Mouse (Mus musculus): ENCODE measurements around the gene Lrrc74a. TPM values are rescaled to one million over a fixed set of nuclear protein-coding genes. Genes with fewer than 3 reads are reported as not detected.

The Lrrc74a gene
- polyA plus RNA-seq, 1 experiment from 2014 or later, result not detected

- Histone ChIP-seq H3K4me1 (replicated peaks; ENCODE audit: control insufficient read depth, insufficient read depth, low read length) (no peaks in the 10 kb centered on the region; the same call in 1 of the 2 replicates), H3K27ac (no peak overlapping the region), H3K9ac (no peak overlapping the region), H3K27me3 (ENCODE audit: control insufficient read depth, insufficient read depth, low read length) (no peaks in the 10 kb centered on the region), H3K9me3 (ENCODE audit: control insufficient read depth, low read length) (no peaks in the 10 kb centered on the region), H3K36me3 (replicated peaks; ENCODE audit: control insufficient read depth, insufficient read depth) (no peaks in the 10 kb centered on the region), H3K4me3 (replicated peaks; ENCODE audit: low read length) (no peak overlapping the region), H3K4me2 (replicated peaks) (no peak overlapping the region)
- DNase-seq (ENCODE audit: low spot score), result no peak
- ATAC-seq (ENCODE audit: low FRiP score), result no peak
- WGBS, result 84% methylated on average over 6 of the region's 6 CpGs
Observed at GRCm38 (mm10) chr12:86764060-86764459, 29.9 kb downstream of the Lrrc74a start.

- no peak overlapping the region for H3K27ac ChIP-seq
- WGBS, result 89% methylated on average over 8 of the region's 8 CpGs
- H3K36me3 ChIP-seq (replicated peaks; ENCODE audit: control insufficient read depth, insufficient read depth), result no peaks in the 10 kb centered on the region
- H3K9ac ChIP-seq, result no peak overlapping the region
- no peak overlapping the region for H3K4me2 ChIP-seq (replicated peaks)
- no peak overlapping the region for H3K4me3 ChIP-seq (replicated peaks; ENCODE audit: low read length)
- ATAC-seq (ENCODE audit: low FRiP score), result no peak
- H3K4me1 ChIP-seq (replicated peaks; ENCODE audit: control insufficient read depth, insufficient read depth, low read length), result peaks cover 12% of the 10 kb centered on the region
- H3K27me3 ChIP-seq (ENCODE audit: control insufficient read depth, insufficient read depth, low read length), result no peaks in the 10 kb centered on the region
- H3K9me3 ChIP-seq (ENCODE audit: control insufficient read depth, low read length), result no peaks in the 10 kb centered on the region
- no peak for DNase-seq (ENCODE audit: low spot score)
Observed at GRCm38 (mm10) chr12:86766467-86766866, 32.3 kb downstream of the Lrrc74a start.

DNA sequence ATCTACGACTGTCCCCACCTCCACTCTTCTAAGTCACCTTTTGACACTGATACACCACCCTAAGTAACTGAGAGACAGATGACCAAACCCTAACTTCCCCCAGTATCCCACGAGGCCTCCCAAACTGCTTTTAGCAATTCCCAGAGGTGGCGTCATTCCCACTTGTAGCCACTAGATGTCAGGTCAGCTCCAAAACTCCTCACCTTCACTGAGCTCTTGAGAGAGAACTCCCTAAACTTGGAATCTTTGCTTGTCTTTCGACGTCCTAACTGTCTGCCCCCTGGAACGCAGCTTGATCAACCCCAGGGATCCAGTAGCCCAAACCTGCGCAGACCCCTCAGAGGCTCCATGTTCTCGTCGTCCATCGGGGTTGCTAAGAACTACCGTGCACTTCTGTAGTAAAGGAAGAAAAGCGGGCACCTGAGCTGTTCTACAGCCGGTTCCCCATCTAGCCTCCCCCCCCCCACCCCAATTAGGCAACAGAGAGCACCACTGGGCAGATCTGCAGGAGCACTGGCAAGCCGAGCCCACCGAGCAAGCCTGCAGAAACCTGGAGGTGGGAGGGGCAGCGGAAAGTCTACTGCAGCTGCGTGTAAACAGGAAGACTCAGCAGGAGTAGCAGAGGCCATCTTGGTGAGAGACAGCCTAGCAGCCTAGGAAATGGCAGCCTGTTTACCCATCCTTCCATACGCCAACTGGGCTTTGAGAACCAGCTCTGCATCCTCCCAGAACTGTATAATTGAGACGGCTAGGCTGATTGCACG is 33.9 kb downstream of the Lrrc74a start:
- H3K27me3 ChIP-seq (ENCODE audit: control insufficient read depth, insufficient read depth, low read length), result no peaks in the 10 kb centered on the region
- H3K9ac ChIP-seq, result no peak overlapping the region
- no peak overlapping the region for H3K27ac ChIP-seq
- no peak overlapping the region for H3K4me2 ChIP-seq (replicated peaks)
- H3K9me3 ChIP-seq (ENCODE audit: control insufficient read depth, low read length), result no peaks in the 10 kb centered on the region
- H3K36me3 ChIP-seq (replicated peaks; ENCODE audit: control insufficient read depth, insufficient read depth), result no peaks in the 10 kb centered on the region
- WGBS, result 37% methylated on average over 20 of the region's 20 CpGs
- no peak overlapping the region for H3K4me3 ChIP-seq (replicated peaks; ENCODE audit: low read length)
- ATAC-seq (ENCODE audit: low FRiP score), result 0 out of 2 replicates have a peak, but pooled peaks have one; percentile 25
- peak; percentile 77 for DNase-seq (ENCODE audit: low spot score)
- peaks cover 12% of the 10 kb centered on the region for H3K4me1 ChIP-seq (replicated peaks; ENCODE audit: control insufficient read depth, insufficient read depth, low read length)

DNA sequence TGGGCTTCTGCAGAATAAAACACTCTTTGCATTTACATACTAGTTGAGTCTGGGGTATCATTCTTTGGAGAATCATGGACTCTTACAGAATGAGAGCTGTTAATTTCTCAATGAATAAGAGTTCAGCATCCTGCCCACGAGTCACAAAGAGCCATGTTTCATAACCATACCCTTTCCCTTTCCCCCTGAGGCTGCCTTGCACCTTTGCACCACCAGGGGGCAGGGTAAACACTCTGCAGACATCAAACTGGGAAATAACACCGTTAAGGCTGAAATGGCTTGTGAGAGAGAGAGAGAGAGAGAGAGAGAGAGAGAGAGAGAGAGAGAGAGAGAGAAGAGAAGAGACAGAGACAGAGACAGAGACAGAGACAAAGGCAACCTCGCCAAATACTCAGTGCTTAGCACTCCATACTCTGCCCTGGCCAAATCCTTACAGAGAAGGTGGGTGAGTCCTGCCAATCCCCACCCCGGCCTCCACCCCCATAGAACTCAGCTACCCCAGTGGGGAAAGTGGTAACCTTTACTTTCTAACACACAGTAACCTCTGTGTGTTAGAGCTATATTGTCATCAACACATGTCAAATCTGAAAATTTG is 34.9 kb downstream of the Lrrc74a start:
- Histone ChIP-seq H3K4me3 (replicated peaks; ENCODE audit: low read length) (no peak overlapping the region), H3K9me3 (ENCODE audit: control insufficient read depth, low read length) (no peaks in the 10 kb centered on the region), H3K27me3 (ENCODE audit: control insufficient read depth, insufficient read depth, low read length) (no peaks in the 10 kb centered on the region), H3K4me1 (replicated peaks; ENCODE audit: control insufficient read depth, insufficient read depth, low read length) (peaks cover 12% of the 10 kb centered on the region), H3K36me3 (replicated peaks; ENCODE audit: control insufficient read depth, insufficient read depth) (no peaks in the 10 kb centered on the region), H3K4me2 (replicated peaks) (no peak overlapping the region), H3K9ac (no peak overlapping the region), H3K27ac (no peak overlapping the region)
- WGBS, result 35% methylated on average over 4 of the region's 4 CpGs
- peak; percentile 82 for DNase-seq (ENCODE audit: low spot score)
- no peak for ATAC-seq (ENCODE audit: low FRiP score)

DNA sequence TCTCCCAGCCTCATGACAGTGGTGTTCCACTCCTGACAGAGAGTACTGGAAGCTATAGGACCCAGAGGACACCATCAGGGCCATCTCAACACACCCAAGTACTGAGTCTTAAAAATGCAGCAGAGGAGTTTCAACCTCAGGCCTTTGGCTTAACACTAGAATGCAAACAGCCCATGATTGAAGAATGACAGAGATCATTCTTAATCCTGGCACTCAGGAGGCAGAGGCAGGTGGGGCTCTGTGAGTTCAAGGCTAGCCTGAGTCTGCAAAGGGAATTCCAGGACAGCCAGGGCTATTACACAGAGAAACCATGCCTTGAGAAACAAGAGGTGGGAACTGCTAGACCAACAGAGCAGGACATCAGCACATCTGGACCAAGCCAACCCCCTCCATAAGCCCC is 35.6 kb downstream of the Lrrc74a start:
- Histone ChIP-seq H3K9me3 (ENCODE audit: control insufficient read depth, low read length) (no peaks in the 10 kb centered on the region), H3K27ac (0 out of 2 replicates have a peak overlapping the region, but pooled peaks have one; percentile 4), H3K4me1 (replicated peaks; ENCODE audit: control insufficient read depth, insufficient read depth, low read length) (peaks cover 12% of the 10 kb centered on the region), H3K27me3 (ENCODE audit: control insufficient read depth, insufficient read depth, low read length) (no peaks in the 10 kb centered on the region), H3K36me3 (replicated peaks; ENCODE audit: control insufficient read depth, insufficient read depth) (no peaks in the 10 kb centered on the region), H3K4me3 (replicated peaks; ENCODE audit: low read length) (no peak overlapping the region), H3K4me2 (replicated peaks) (no peak overlapping the region), H3K9ac (no peak overlapping the region)
- DNase-seq (ENCODE audit: low spot score) (no peak), ATAC-seq (ENCODE audit: low FRiP score) (no peak)

DNA sequence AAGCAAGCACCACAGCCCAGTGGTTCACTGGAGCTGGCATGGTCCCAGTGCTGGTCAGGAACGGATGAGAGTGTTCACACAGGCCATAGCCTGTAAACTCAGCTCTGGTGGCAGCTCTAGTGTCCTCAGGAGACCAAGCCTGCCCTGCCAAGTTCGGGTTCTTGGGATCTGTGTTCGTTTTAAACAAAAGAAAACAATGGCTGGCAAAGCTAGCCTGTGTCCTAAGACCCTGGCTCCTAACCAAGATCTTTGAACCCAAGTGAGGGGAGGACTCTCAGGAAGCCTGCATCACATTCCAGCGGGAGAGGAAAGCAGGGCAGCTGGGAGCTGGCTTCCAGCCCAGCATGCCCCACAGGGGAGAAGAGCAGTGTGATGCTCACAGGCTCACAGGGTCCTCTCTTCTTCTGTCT is 36.1 kb downstream of the Lrrc74a start:
- H3K27ac ChIP-seq, result 0 out of 2 replicates have a peak overlapping the region, but pooled peaks have one; percentile 4
- H3K9me3 ChIP-seq (ENCODE audit: control insufficient read depth, low read length), result no peaks in the 10 kb centered on the region
- no peak for DNase-seq (ENCODE audit: low spot score)
- H3K36me3 ChIP-seq (replicated peaks; ENCODE audit: control insufficient read depth, insufficient read depth), result no peaks in the 10 kb centered on the region
- H3K27me3 ChIP-seq (ENCODE audit: control insufficient read depth, insufficient read depth, low read length), result no peaks in the 10 kb centered on the region
- 26% methylated on average over 4 of the region's 4 CpGs for WGBS
- H3K4me2 ChIP-seq (replicated peaks), result no peak overlapping the region
- no peak overlapping the region for H3K4me3 ChIP-seq (replicated peaks; ENCODE audit: low read length)
- no peak overlapping the region for H3K9ac ChIP-seq
- ATAC-seq (ENCODE audit: low FRiP score), result 0 out of 2 replicates have a peak, but pooled peaks have one; percentile 28
- H3K4me1 ChIP-seq (replicated peaks; ENCODE audit: control insufficient read depth, insufficient read depth, low read length), result peaks cover 12% of the 10 kb centered on the region

DNA sequence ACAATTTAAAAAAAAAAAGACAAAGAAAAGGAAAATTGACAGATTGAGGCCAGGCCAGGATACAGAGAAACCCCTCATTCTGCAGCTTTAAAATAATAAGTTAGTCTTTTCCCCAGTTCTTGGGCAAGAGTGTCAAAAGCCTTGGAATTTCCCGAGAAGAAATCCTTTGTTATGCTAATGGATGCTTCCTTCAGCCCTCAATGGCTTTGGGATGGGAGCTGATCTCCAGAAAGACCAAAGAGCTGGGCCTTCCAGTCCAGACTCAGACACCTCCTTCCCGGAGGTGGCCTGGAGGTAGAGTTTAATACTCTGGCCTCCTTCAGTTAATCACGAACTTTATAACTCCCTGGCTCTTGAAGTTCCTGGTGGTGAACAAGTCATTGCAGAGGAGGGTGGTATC is 36.8 kb downstream of the Lrrc74a start:
- no peak overlapping the region for H3K9ac ChIP-seq
- no peaks in the 10 kb centered on the region for H3K36me3 ChIP-seq (replicated peaks; ENCODE audit: control insufficient read depth, insufficient read depth)
- peak overlapping the region; percentile 4; the same call in 1 of the 2 replicates for H3K27ac ChIP-seq
- no peaks in the 10 kb centered on the region for H3K9me3 ChIP-seq (ENCODE audit: control insufficient read depth, low read length)
- DNase-seq (ENCODE audit: low spot score) (no peak), ATAC-seq (ENCODE audit: low FRiP score) (no peak)
- H3K4me1 ChIP-seq (replicated peaks; ENCODE audit: control insufficient read depth, insufficient read depth, low read length), result peaks cover 12% of the 10 kb centered on the region
- H3K4me2 ChIP-seq (replicated peaks), result no peak overlapping the region
- no peak overlapping the region for H3K4me3 ChIP-seq (replicated peaks; ENCODE audit: low read length)
- no peaks in the 10 kb centered on the region for H3K27me3 ChIP-seq (ENCODE audit: control insufficient read depth, insufficient read depth, low read length)
- 7% methylated on average over 3 of the region's 3 CpGs for WGBS

GRCm38 (mm10) chr12:86771823-86772427 is 37.8 kb downstream of the Lrrc74a start:
- H3K4me3 ChIP-seq (replicated peaks; ENCODE audit: low read length), result no peak overlapping the region
- H3K4me2 ChIP-seq (replicated peaks), result peak overlapping the region; percentile 23; the same call in 1 of the 2 replicates
- H3K27ac ChIP-seq, result peak overlapping the region; percentile 26; the same call in 1 of the 2 replicates
- peaks cover 12% of the 10 kb centered on the region for H3K4me1 ChIP-seq (replicated peaks; ENCODE audit: control insufficient read depth, insufficient read depth, low read length)
- DNase-seq (ENCODE audit: low spot score), result peak; percentile 96
- H3K36me3 ChIP-seq (replicated peaks; ENCODE audit: control insufficient read depth, insufficient read depth), result no peaks in the 10 kb centered on the region
- no peaks in the 10 kb centered on the region for H3K27me3 ChIP-seq (ENCODE audit: control insufficient read depth, insufficient read depth, low read length)
- 12% methylated on average over 12 of the region's 12 CpGs for WGBS
- no peaks in the 10 kb centered on the region for H3K9me3 ChIP-seq (ENCODE audit: control insufficient read depth, low read length)
- no peak overlapping the region for H3K9ac ChIP-seq
- peak; percentile 58 for ATAC-seq (ENCODE audit: low FRiP score)

GRCm38 (mm10) chr12:86772551-86772950 is 38.4 kb downstream of the Lrrc74a start:
- Histone ChIP-seq H3K27ac (0 out of 2 replicates have a peak overlapping the region, but pooled peaks have one; percentile 51), H3K9ac (no peak overlapping the region), H3K4me1 (replicated peaks; ENCODE audit: control insufficient read depth, insufficient read depth, low read length) (peaks cover 12% of the 10 kb centered on the region), H3K27me3 (ENCODE audit: control insufficient read depth, insufficient read depth, low read length) (no peaks in the 10 kb centered on the region), H3K9me3 (ENCODE audit: control insufficient read depth, low read length) (no peaks in the 10 kb centered on the region), H3K4me3 (replicated peaks; ENCODE audit: low read length) (no peak overlapping the region), H3K36me3 (replicated peaks; ENCODE audit: control insufficient read depth, insufficient read depth) (no peaks in the 10 kb centered on the region), H3K4me2 (replicated peaks) (no peak overlapping the region)
- DNase-seq (ENCODE audit: low spot score) (no peak), ATAC-seq (ENCODE audit: low FRiP score) (no peak)
- 21% methylated on average over 3 of the region's 3 CpGs for WGBS

Measured in hindbrain, embryonic 14.5 days (tissue).